Mouse (Mus musculus): ENCODE results near the gene Gm44503.

Gene Gm44503

DNA sequence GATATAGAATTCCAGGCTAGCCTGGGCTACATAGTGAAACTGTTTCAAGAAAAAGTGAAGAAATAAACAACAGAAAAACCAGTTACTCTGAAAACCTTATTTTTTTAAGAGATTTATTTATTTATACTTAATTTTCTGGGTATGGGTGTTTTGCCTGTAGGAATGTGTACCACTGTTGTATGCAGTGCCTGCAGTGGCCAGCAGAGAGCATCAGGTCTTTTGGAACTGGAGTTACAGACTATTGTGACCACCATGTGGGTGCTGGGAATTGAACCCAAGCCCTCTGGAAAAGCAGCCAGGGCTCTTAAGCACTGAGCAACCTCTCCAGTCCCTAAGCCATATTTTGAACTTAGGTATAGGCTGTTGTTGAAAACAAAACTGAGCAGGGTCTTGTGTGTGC lies 14.3 kb downstream of the Gm44503 start:
- no peak for DNase-seq (ENCODE audit: extremely low read depth, low read depth)

DNA sequence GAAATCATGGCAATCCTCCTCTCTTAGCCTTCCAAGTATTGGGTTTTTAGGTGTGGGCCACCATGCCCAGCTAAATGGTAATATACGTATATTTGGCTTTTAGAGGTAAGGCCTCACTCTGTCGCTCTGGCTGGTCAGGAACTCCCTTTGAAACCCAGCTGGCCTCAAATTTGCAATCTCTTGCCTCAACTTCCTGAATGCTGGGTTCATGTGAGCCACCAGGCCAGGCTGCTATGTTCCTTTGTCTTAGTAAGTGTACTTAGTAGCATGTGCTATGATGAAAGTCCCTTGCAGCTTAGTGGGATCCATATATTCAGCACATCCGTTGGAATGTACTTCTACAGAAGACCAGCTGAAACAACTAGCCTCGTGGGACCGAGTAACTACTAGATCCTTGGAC lies 16.1 kb downstream of the Gm44503 start:
- no peak for DNase-seq (ENCODE audit: extremely low read depth, low read depth)

DNA sequence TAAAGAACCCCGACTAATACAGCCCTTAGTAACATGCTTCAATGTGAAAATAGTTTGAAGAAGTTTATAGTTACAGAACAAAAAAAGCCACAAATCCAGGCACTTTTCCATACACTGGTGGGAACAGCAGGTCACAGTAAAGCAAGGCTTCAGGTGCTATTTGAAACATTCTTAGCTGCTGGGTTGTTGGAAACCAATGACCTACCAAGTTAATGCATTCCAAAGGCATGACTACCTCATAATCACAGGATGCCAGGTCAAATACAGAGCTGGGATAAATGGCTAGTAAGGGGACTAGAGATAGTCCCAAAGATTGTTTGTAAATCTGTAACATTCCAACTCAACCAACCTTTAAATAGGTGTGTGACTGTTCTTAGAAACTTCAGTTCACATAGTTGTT lies 16.6 kb downstream of the Gm44503 start:
- DNase-seq (ENCODE audit: extremely low read depth, low read depth) = no peak

DNA sequence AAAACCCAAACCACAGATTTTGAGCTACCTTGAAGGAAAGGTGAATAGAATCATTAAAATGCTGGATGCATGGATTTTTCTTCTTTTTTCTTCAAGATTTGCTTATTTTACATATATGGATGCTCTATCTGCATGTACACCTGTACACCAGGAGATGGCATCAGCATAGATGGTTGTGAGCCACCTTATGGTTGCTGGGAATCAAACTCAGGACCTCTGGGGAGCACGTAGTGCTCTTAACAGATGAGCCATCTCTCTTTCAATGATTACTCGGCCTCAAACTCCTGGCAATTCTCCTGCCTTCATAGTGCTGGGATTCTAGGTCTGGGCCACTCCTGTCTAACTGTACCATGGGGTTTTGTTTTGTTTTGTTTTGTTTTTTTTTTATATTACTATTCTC lies 24.4 kb downstream of the Gm44503 start:
- DNase-seq (ENCODE audit: extremely low read depth, low read depth) = no peak

DNA sequence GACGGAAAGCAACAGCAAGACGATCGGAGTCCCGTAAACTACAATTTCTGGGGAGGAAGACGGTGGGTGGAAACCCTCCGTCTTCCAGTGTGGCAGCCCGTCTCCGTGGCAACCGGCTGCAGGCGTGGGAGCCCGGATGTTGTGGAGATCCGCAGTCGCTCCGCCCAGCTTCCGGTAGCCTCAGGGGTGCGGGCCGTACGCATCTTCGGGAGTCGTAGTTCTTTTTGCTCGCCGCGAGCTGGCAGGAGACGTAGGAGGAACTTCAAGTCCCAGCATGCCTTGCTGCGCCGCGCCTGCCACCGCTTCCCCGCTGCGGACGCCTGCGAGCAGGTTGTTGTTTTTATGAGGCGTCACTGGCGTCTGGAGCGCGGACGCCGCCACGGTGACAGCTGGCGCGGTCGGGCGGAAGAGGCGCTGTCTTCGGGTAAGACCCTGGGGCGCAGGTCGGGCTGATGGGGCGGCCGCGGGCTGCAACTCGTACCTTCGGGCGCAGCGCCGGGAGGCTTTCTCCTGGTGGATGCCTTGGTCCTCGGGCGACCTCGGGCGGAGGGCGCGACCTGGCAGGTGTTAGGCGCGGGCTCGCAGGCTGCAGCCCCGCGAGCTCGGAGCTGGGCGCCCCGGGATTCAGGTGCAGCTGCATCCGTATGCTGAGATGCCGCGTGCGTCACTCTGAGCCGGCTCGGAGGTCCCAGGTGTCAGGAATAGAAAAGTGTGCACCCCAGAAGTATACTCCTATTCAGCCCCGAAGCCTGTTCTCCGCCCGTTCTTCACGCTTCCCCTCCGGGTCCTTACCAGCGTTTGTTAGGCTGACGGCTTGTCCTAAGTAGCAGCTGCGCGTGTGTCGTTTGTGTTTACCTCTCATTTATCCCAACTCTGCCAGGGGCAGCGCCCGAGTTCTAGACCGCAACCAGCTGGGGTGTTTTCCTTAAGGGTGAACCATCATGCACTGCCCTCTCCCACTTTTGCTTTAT lies 26.9 kb downstream of the Gm44503 start, which contains the start of the genes Ccpg1os and Ccpg1:
Gene Ccpg1os (minus strand): TSS at position 133 of the 971 bp plus-strand sequence.
Gene Ccpg1 (plus strand): TSS at position 180 of the 971 bp plus-strand sequence.
- peak; percentile 97 for DNase-seq (ENCODE audit: extremely low read depth, low read depth)

DNA sequence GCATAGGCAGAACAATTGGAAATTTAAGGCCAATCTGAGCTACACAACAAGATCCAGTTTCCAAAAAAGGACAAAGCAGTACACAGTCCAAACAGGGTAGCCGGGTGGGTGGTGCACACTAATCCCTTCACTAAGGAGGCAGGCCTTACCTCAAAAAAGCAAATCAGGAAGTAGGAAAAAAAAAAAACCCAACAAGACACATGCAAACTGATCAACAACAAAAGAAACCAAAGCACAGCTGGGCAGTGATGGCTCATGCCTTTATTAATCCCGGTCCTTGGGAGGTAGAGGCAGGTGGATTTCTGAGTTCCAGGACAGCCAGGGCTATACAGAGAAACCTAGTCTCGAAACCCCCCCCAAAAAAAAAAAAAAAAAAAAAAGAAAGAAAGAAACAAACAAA lies 29.1 kb downstream of the Gm44503 start:
- no peak for DNase-seq (ENCODE audit: extremely low read depth, low read depth)

DNA sequence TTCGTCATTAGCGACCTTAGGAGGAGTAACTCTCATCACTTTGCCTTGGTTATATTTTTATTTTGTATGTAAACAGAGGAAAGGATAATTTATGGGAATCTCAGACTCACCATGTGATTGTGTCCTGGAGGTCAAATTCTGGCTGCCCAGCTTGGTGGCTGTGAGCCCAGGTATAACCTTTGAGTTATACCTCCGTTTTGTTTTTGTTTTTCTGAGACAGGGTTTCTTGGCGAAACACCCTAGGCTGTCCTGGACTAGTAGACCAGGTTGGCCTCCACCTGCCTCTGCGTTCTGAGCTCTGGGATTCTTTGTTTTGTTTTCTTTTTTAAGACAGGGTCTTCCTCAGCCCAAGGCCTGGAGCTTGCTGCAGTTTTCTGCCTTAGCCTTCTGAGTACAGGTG lies 30.1 kb downstream of the Gm44503 start:
- DNase-seq (ENCODE audit: extremely low read depth, low read depth) = no peak

DNA sequence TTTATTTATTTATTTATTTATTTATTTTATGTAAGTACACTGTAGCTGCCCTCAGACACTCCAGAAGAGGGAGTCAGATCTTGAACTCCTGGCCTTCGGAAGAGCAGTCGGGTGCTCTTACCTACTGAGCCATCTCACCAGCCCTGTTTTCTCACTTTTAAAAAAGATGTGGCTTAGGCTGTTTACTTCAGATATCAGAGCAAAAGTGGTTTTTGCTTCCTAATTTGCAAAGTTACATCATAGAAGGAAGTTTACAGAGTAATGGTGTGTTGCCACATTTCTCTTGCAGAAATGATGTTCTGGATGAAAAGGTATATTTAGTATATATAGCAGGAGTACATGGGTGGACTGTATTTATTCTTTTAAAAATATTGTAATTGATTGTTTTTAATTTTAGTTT lies 32.8 kb downstream of the Gm44503 start:
- no peak for DNase-seq (ENCODE audit: extremely low read depth, low read depth)

DNA sequence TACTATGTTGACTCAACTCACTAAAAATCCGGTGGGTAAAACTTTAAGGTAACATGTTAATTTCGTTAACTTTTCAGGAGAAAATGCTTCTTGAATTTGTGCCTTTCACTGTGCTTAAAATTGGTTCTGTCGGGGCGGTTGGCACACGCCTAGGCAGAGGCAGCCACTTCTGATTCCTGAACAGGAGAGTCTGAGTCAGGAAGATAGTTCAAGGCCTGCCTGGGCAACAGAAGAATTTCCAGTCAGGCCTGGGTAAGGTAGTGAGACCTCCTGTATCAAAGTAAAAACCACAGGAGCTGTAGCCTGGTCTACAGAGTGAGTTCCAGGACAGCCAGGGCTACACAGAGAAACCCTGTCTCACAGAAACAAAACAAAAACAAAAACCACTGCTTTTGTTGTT lies 33.9 kb downstream of the Gm44503 start:
- DNase-seq (ENCODE audit: extremely low read depth, low read depth) = no peak

DNA sequence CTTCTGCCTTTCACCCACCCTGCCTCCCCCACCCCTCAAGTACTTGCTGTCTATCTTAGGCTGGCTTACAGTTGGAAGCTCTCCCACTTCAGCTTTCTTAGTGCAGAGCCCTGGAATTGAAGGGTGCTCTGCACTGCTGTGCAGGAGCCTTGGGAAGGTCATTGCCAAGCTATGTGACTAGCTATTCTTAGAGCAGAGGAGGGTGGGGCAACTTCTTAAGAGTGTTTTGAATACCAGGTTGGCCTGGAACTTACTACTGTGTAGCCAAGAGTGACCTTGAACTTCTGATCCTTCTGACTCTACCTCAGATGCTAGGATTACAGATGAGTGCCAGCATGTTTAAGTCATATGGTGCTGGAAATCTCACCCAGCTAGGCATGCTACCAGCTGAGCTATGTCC lies 37.5 kb downstream of the Gm44503 start:
- no peak for DNase-seq (ENCODE audit: extremely low read depth, low read depth)

DNA sequence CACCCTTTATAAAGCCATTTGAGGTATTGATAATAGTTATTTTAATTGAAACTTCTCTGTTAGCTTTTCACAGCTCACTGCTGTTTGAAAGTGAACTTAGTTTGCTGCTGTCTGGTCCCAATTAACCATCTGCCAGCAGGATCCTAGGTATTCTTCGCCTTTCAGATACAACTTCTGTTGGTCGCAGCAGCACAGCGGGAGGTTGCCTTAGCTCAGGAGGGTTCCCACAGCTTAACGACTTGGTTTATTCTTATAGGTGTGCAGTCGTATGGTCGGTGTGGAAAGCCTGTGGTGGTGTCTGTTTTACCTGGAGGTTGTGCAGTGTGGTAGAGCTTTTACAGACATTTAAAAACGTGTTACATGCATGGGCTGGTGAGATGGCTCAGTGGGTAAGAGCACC lies 38.2 kb downstream of the Gm44503 start:
- DNase-seq (ENCODE audit: extremely low read depth, low read depth) = no peak

DNA sequence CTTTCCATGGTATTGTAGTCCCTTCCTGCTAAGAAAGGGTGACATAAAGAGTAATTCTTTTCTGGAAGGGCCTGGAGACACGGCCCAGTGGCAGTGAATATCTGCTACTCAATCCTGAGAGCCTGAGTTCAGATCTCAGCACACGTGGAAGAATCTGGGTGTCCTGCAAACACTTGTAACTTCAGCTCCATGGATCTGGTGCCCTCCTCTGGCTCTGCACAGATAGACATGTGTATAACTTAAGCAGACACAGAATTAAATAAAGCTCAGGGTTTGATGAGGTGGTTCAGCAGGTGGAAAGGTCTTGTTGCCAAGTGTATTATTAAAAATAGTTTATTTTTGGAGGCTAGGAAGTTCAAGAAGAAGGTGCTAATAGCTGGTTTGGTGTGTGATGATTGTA lies 41.8 kb downstream of the Gm44503 start:
- DNase-seq (ENCODE audit: extremely low read depth, low read depth) = no peak

DNA sequence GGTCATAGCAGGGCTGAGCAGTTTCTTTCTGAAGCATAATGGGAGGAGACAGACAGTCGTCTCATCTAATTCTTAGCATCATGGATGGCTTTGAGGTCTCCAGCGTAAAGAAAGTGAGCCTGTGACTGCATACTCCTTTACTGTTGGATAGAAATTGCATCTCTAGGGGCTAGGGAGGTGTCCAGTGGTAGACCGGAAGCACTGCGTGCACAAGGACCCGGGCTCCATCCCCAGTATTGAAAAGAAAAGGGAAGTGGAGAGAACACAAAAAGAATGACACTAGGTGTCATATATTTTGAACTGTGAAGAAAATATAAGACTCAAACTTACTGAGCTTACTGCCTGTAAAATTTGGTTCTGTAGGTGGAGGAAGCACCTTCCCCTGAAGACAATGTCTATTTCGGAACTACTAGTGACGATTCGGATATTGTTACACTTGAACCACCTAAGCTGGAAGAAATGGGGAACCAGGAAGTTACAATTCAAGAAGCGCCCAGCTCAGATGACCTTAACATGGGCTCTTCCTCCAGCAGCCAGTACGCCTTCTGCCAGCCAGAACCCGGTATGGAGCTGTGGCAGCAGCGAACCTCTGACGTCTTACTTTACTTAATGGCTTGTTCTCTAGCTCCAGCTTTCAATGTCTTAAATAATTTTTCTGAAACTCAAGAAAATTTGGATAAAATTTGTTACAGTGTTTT lies 42.8 kb downstream of the Gm44503 start:
- no peak for DNase-seq (ENCODE audit: extremely low read depth, low read depth)

DNA sequence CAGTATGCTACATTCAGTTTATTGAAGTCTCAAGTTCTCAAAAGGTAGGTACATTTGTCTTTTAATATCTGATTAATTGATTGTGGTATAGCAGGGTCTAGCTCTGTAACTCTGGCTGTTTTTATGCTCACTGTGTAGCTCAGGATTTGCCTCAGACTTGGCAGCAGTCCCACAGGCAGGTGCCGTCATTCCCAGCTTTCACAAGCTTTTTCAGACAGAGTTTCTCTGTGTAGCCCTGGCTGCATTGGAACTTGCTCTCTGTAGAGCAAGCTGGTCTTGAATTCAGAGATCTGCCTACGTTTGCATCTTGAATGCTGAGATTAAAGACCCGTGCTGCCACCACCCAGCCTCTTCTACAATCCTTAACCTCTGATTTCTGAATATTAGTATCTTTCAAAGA lies 43.5 kb downstream of the Gm44503 start:
- no peak for DNase-seq (ENCODE audit: extremely low read depth, low read depth)

DNA sequence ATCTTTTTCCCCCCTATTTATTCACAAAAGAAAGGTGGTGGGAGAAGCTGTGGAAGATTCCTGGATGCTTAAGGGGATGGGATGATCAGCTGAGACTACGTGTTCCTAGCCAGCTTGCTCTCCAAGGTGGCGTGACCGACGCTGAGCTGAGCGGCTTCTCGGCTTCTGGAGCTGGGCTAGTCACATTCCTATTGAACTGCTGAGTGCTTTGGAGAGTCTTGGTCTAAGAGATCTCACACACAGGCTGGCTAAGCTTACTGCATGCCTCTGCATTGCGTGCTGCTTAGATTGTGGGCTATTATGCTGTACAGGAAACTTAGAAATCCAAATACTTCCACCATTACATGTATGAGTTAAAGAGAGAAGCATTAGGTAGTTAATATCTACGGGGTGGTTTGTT lies 45.4 kb downstream of the Gm44503 start:
- no peak for DNase-seq (ENCODE audit: extremely low read depth, low read depth)

DNA sequence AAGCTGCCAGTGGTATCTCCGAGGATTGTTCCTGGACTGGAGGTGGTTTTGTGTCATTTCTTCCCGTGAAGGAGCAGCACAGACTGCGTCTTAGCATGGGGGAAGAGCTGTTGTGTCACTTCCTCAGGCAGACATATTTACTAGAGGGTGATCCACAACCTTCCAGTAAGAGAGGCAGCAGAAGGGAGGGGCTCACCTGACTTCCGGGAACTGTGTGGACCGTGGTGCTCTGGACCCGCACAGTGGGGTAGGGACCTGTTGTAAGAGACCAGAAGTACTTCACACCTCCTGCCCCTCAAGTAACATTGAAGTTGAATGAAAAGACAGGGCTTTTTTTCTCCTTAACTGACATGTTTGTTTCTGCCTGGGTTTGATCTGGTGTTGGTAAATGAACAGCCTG lies 46.5 kb downstream of the Gm44503 start:
- DNase-seq (ENCODE audit: extremely low read depth, low read depth) = no peak

DNA sequence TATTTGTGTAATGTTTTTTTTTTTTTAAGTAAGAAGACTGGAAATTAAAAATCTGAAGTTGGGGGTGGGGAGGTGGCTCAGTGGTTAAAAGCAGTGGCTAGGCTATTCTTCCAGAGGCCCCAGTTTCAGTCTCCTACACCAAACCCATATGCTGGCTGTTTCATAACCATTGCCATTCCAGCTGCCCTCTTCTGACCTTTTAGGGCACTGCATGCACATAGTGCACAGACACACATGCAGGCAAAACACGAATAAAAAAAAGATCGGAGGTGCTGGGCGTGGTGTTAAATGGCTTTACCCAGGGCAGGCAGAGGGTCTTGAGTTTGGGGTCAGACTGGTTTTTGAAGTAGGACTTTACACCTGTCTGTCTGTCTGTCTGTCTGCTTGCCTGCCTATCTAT lies 47.5 kb downstream of the Gm44503 start:
- no peak for DNase-seq (ENCODE audit: extremely low read depth, low read depth)

DNA sequence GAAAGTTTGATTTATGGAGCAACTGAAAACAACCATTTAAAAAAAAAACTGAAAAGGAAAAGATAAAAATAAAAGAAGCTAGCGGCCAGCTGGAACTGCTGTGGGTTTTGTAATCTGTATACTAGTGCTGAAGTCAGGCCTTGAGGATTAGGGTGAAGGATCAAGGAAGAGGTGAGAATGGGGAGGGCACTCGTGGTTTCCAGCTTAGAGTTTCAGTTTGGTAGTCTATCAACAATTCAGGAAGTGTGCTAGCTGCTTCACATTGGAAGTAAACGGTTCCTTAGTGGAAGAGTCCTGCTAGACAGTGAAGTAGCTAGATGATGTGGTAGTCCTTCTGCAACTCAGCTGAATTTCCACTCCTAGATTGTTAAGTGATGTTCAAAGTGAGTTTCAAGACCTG lies 49.7 kb downstream of the Gm44503 start:
- DNase-seq (ENCODE audit: extremely low read depth, low read depth) = no peak

DNA sequence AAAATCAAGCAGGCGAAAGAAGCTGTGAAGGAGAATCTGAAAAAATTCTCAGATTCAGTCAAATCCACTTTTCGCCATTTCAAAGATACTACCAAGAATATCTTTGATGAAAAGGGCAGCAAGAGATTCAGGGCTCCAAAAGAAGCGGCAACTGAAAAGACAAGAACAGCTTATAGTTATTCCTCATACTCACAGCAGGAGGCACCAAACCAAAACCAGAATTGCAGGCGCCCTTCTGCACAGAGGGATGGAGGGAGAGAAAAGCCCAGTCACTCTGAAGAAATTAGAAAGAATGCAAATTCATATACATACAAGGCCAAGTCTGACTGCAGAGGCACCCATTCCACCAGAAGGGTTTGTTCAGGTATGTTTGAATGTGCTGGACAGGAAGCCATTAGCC lies 54.0 kb downstream of the Gm44503 start:
- DNase-seq (ENCODE audit: extremely low read depth, low read depth) = no peak

DNA sequence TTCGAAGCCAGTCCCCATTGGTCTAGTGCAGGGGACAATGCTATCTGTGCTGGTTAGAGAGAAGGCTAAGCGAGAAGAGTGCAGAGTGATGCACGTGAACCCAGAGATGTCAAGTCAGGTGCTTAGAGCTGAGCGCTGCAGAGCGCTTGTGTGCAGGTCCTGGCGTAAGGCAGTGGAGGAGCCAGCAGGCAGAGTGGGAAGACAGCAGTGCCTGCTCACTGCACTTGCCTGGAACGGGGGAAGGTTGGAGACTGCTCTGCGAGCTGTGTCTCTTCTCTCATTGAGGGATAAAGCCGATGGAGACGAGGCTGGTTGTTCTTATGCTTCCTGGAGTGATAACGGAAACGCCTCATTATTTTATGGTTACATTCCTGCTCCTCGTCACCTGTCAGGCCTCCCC lies 56.1 kb downstream of the Gm44503 start:
- no peak for DNase-seq (ENCODE audit: extremely low read depth, low read depth)

DNA sequence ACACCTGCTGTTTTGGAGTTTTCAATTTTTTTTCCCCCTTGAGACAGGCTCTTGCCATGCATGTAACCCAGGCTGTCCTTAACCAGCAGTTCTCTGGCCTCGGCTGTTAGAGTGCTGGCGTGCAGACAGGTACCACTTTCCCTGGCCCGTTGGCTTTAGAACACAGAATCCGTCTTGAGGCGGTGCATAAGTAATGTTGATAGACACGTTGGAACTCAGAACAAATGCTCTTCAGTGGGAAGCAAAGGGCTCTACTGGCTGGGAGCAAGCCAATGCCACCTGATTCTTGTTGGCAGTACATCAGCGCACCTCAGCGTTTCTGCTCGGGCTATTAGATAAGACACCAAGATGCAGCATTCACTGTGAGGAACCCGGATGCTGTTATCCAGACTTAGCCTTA lies 61.2 kb downstream of the Gm44503 start:
- no peak for DNase-seq (ENCODE audit: extremely low read depth, low read depth)

DNA sequence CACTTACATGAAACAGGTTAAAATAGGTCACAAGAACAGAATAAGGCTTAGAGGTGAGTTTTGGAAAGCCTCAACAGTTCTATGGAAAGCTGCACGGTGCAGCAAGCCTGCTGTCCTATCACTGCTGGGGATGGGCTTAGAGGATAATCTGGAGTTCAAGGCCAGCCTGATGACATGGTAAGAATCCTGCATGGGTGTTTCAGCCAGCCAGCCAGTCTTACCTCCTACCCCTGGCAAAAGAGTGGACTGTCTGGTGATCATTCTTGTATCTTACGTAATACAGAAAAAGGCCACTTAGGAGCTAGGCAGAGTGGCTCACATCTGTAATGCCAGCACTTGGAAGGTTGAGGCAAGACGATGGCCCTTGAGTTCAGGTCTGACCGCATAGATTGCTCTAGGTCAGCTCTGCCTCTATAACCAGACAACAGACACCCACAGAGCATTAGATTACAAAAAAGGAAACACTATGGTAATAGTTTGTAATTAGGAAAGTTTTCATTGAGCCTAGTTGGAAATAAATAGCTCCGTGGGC lies 62.0 kb downstream of the Gm44503 start:
- no peak for DNase-seq (ENCODE audit: extremely low read depth, low read depth)
